Mouse (Mus musculus) cortical plate, adult 2 months (tissue): Measurements from ENCODE around the gene Krtdap.

Experiments
- CTCF ChIP-seq: fragments of 200-500 bp; IDR thresholded peaks from 2 replicates; pipeline ENCODE4 v1.5.1; 2011; ENCODE audit warnings: mild to moderate bottlenecking, control low read depth, low read length; ENCODE audit not compliant: insufficient read depth; ENCODE audit errors: extremely low read depth
- POLR2A ChIP-seq: fragments of 200-500 bp; IDR thresholded peaks from 2 replicates; pipeline ENCODE4 v1.6.1; 2011; ENCODE audit warnings: mild to moderate bottlenecking, low read length, control low read depth; ENCODE audit not compliant: insufficient read depth; ENCODE audit errors: extremely low read depth

DNA sequence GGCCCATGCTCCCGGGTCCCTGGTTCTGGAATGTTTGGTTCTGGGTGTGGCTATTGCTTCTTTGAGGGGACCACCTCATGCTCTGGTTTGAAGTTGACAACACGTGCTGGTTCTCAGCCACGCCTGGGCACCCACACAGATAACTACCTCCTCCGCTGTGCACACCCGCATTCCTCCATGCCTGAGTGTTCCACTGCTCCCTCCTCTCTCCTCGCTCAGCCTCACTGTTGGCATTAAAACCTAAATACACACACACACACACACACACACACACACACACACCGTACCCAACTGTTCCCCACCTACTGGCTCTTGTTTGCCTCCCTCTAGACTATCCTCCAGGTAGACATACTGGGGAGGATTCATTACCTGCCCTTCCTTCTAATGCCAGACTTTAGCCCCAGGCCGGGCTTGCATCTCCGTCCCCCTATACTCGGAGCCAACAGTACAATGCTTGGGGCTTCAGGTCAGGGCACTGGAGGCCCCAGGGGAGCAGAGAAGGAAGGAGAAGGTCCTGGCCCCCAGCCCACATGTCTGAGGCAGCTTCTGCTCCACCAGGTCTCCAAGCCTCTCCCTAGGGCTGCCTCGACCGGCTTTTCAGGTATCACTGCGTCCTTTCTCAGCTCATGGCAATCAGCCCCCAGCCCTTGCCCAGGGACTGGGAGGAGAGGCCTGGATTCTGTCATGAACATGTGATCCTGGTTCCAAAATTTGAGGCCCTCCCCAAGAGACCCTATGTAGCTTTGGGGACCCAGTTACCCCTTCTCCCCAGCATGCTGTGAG, 37.7 kb upstream of the Krtdap start:
- TF ChIP-seq CTCF = no peak
- no peak for TF ChIP-seq POLR2A
